Mouse (Mus musculus) cortical plate, adult 2 months (tissue): Measurements from ENCODE around the gene Akip1.

Source experiments
- CTCF ChIP-seq: fragments of 200-500 bp; IDR thresholded peaks from 2 replicates; pipeline ENCODE4 v1.5.1; 2011; ENCODE audit warnings: mild to moderate bottlenecking, control low read depth, low read length; ENCODE audit not compliant: insufficient read depth; ENCODE audit errors: extremely low read depth
- POLR2A ChIP-seq: fragments of 200-500 bp; IDR thresholded peaks from 2 replicates; pipeline ENCODE4 v1.6.1; 2011; ENCODE audit warnings: mild to moderate bottlenecking, low read length, control low read depth; ENCODE audit not compliant: insufficient read depth; ENCODE audit errors: extremely low read depth

DNA sequence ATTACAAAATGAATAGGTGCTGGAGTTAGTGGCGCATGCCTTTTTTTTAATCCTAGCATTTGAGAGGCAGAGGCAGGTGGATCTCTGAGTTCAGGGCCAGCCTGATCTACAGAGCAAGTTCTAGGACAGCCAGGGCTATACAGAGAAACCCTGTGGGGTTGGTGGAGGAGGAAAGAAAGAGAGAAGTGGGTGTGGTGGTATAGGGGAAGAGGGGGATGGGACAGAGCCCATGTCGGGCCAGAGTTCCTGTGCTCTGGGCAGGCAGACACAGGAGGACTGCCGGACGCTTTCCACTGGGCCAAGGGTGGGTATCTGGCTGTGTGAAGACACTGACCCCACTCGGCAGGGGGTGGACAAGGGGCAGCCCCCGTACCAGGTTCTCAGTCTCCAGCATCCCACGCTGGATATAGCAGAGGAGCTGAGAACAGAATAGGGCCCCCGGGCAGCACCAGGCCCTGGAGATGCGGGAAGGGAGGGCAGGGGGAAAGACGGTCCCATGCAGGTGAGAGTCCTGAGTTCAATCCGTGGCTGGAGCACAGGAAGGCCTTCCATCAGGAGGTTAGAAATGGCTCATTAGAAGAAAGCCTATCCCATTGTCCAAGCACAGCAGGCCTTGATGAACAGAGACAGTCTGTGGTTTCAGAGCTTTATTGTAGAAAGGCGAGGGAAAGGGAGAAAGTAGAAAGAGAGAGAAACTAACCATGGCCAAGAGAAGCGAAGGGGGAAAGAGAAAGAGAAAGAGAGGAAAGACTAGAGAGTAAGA lies 8.7 kb upstream of the Akip1 start:
- TF ChIP-seq CTCF (no peak), POLR2A (no peak)
